25 mouse cellular contexts compared by ENCODE assay signal in the genomic region with DNA sequence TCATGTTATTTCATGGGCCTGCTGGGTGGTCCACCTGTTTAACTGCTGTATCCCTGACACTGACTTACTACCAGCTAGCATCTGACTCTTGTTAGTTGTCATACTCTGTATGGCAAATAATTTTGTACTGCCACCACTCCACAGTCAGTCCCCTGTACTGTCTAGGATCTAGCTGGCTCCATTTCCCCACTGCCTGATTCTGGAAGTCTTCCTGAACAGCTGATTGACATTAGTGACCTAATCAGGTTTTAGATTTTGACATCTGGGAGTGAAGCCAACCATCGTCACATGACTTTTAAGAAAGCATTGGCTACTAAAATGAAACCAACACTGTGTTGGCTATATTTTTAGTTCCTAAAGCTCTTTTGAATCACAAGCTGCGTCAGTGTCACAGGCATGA.
A peak's percentile ranks its signal among the peaks of the same experiment; 100 is the strongest.
DNase-seq lines count a peak whose midpoint lies in the region; ATAC-seq and TF ChIP-seq lines count a peak whose summit lies in the region.
"Had no signal": no experiment of that assay in that cellular context is flagged by ENCODE, and none has a peak within 500 bp of the region (broad histone marks: within the 10 kb centered on the region; RNA-seq: fewer than 3 reads in every experiment).

No protein-coding gene starts in this region.

- whole genome bisulfite sequencing in heart, embryonic 12.5 days = 47% methylated on average over 2 of the region's 2 CpGs
- WGBS in heart, embryonic 15.5 days = 32% methylated on average over 2 of the region's 2 CpGs
- 26% methylated on average over 2 of the region's 2 CpGs for WGBS in heart, postnatal 0 days

- TF ChIP-seq CTCF in heart, postnatal 0 days (IDR thresholded peaks at IDR 0.05; ENCODE audit: low read depth) = no peak

- H3K4me3 ChIP-seq in heart, embryonic 12.5 days = no peak overlapping the region
- H3K4me3 ChIP-seq in heart, embryonic 15.5 days = no peak overlapping the region
- H3K4me3 ChIP-seq in heart, postnatal 0 days (ENCODE audit: low read depth, low read length) = no peak overlapping the region
- H3K4me3 ChIP-seq: forebrain, embryonic 10.5 days; forebrain, embryonic 13.5 days had no signal

- TF ChIP-seq EP300 in heart, postnatal 0 days (IDR thresholded peaks at IDR 0.05; ENCODE audit: low read depth) = no peak

- no peak overlapping the region for H3K4me2 ChIP-seq in heart, embryonic 12.5 days
- no peak overlapping the region for H3K4me2 ChIP-seq in heart, embryonic 15.5 days
- H3K4me2 ChIP-seq in heart, postnatal 0 days (ENCODE audit: low read depth, low read length) = no peak overlapping the region
- H3K4me2 ChIP-seq: forebrain, embryonic 13.5 days; hindbrain, embryonic 14.5 days had no signal

- intact Hi-C loops in heart, postnatal 25 days (cut with DNase I) = no loop called here
- intact Hi-C loops in heart, postnatal 10 days (cut with DNase I) = no loop called here

- H3K9ac ChIP-seq in heart, embryonic 12.5 days = no peak overlapping the region
- no peak overlapping the region for H3K9ac ChIP-seq in heart, embryonic 15.5 days
- no peak overlapping the region for H3K9ac ChIP-seq in heart, postnatal 0 days (replicated peaks; ENCODE audit: low read depth, low read length)
- H3K9ac ChIP-seq: forebrain, embryonic 13.5 days; hindbrain, embryonic 14.5 days had no signal

- ATAC-seq in heart, embryonic 12.5 days (ENCODE audit: insufficient number of reproducible peaks, low FRiP score) = no peak
- ATAC-seq in heart, embryonic 15.5 days (replicated peaks; ENCODE audit: insufficient number of reproducible peaks, insufficient read depth, low FRiP score, low read depth) = no peak
- ATAC-seq in heart, postnatal 0 days (ENCODE audit: insufficient read depth, low read depth) = peak; percentile 27; the same call in 1 of the 2 replicates
- ATAC-seq: CD4-positive, CD25-positive, alpha-beta regulatory T cell, adult 4 months; forebrain, embryonic 13.5 days; forebrain, embryonic 16.5 days; hindbrain, postnatal 0 days; inflammation-experienced regulatory T-cells, adult 6 months; intestine, embryonic 16.5 days had no signal

- no peaks in the 10 kb centered on the region for H3K4me1 ChIP-seq in heart, embryonic 12.5 days (replicated peaks)
- H3K4me1 ChIP-seq in heart, embryonic 15.5 days (replicated peaks) = no peaks in the 10 kb centered on the region
- H3K4me1 ChIP-seq in heart, postnatal 0 days (ENCODE audit: control insufficient read depth, insufficient read depth) = no peaks in the 10 kb centered on the region
- H3K4me1 ChIP-seq: forebrain, embryonic 10.5 days; forebrain, embryonic 13.5 days had no signal

- no peak overlapping the region for H3K27ac ChIP-seq in heart, embryonic 12.5 days (ENCODE audit: poor library complexity, severe bottlenecking)
- peak overlapping the region; percentile 27; the same call in 1 of the 2 replicates for H3K27ac ChIP-seq in heart, embryonic 15.5 days
- peak overlapping the region; percentile 20; the same call in 1 of the 2 replicates for H3K27ac ChIP-seq in heart, postnatal 0 days (ENCODE audit: low read depth)
- H3K27ac ChIP-seq: forebrain, embryonic 10.5 days; forebrain, embryonic 13.5 days; hindbrain, embryonic 14.5 days; hindbrain, postnatal 0 days had no signal

- H3K9me3 ChIP-seq in heart, embryonic 12.5 days (replicated peaks) = no peaks in the 10 kb centered on the region
- H3K9me3 ChIP-seq in heart, embryonic 15.5 days (replicated peaks) = no peaks in the 10 kb centered on the region
- H3K9me3 ChIP-seq in heart, postnatal 0 days (replicated peaks; ENCODE audit: control insufficient read depth, low read length) = no peaks in the 10 kb centered on the region

- H3K27me3 ChIP-seq in heart, embryonic 12.5 days (replicated peaks) = no peaks in the 10 kb centered on the region
- no peaks in the 10 kb centered on the region for H3K27me3 ChIP-seq in heart, embryonic 15.5 days
- H3K27me3 ChIP-seq in heart, postnatal 0 days (ENCODE audit: control insufficient read depth, insufficient read depth, low read length) = no peaks in the 10 kb centered on the region
- H3K27me3 ChIP-seq: forebrain, embryonic 13.5 days had no signal

- H3K36me3 ChIP-seq in heart, embryonic 12.5 days = no peaks in the 10 kb centered on the region
- H3K36me3 ChIP-seq in heart, embryonic 15.5 days = no peaks in the 10 kb centered on the region
- no peaks in the 10 kb centered on the region for H3K36me3 ChIP-seq in heart, postnatal 0 days (replicated peaks; ENCODE audit: control insufficient read depth, insufficient read depth, low read length)
- H3K36me3 ChIP-seq: forebrain, embryonic 10.5 days had no signal

- peak; percentile 2 to 12 for DNase-seq in heart, adult 18-20 months
- DNase-seq in heart, postnatal 25 days (ENCODE audit: low spot score) = no peak
- DNase-seq in heart, postnatal 0 days (ENCODE audit: low spot score) = no peak
- DNase-seq in heart, postnatal 10 days = peak; percentile 13 to 35
- no peak for DNase-seq in right cerebral cortex, postnatal 10 days (ENCODE audit: low spot score in 2 of 2)
- DNase-seq: adrenal gland, adult 2 months; adrenal gland, postnatal 14 days; cerebellum, adult 11 months; cerebellum, adult 2 months; cerebellum, adult 9-11 months; cerebellum, postnatal 25 days; gastrocnemius, postnatal 10 days; gastrocnemius, postnatal 36 days; kidney, adult 18-20 months; kidney, adult 9 months had no signal

Comparison
In these comparisons a context has a peak if more than half of its experiments do, and no peak if none do; other contexts are left out.
1. DNase-seq: peak in heart, adult 18-20 months (2 of 2) and heart, postnatal 10 days (2 of 2); none in heart, postnatal 25 days (single experiment), heart, postnatal 0 days (single experiment) and right cerebral cortex, postnatal 10 days (0 of 2).